Mouse (Mus musculus): ENCODE measurements around the gene Cwc25.

GRCm38 (mm10) chr11:97758942-97759341, 7.4 kb downstream of the Cwc25 start:
- no peak for TF ChIP-seq CTCF (IDR thresholded peaks at IDR 0.05; ENCODE audit: low read depth)
- no peak for TF ChIP-seq EP300 (IDR thresholded peaks at IDR 0.05; ENCODE audit: low read depth)

All from liver, embryonic 14.5 days (tissue).